Mouse (Mus musculus) spleen, adult 2 months (tissue): Measurements from ENCODE around the gene Klhdc4.

Experiments used
- CTCF ChIP-seq: fragments of 200-500 bp; IDR thresholded peaks from 2 replicates; pipeline ENCODE4 v1.5.1; 2011; ENCODE audit warnings: mild to moderate bottlenecking, inconsistent platforms; ENCODE audit not compliant: insufficient read depth, insufficient read length, insufficient replicate concordance; ENCODE audit errors: extremely low read depth
- POLR2A ChIP-seq: fragments of 200-500 bp; IDR thresholded peaks from 2 replicates; pipeline ENCODE4 v1.6.1; 2011; ENCODE audit warnings: low read depth, low read length, inconsistent platforms

GRCm38 (mm10) chr8:121820840-121821239, 8.5 kb downstream of the Klhdc4 start:
- no peak for TF ChIP-seq POLR2A
- no peak for TF ChIP-seq CTCF
